Mouse (Mus musculus) embryonic facial prominence, embryonic 12.5 days (tissue): ENCODE results near the gene Bcas3. TPM values are rescaled to one million over a fixed set of nuclear protein-coding genes. Genes with fewer than 3 reads are reported as not detected.
"Not testable (repeated sequence)": the region's sequence is repeated elsewhere in the genome, so short reads cannot be mapped to it uniquely, and the experiment has no call there.

Experiments used
- ATAC-seq: fragments of 200-750 bp; cut with Nextera tagmentation; 2 replicates; pipeline ENCODE4 v1.8.0; 2017; ENCODE audit not compliant: insufficient number of reproducible peaks, insufficient read depth, low FRiP score, low TSS enrichment
- H3K27ac ChIP-seq: fragments of 300-500 bp; sonication (generic); 2 replicates; pipeline ENCODE4 v1.5.1; 2016; ENCODE audit warnings: mild to moderate bottlenecking
- H3K27me3 ChIP-seq: fragments of 300-500 bp; sonication (generic); 2 replicates; pipeline ENCODE4 v1.6.1; 2016; ENCODE audit warnings: mild to moderate bottlenecking, moderate library complexity
- H3K36me3 ChIP-seq: fragments of 300-500 bp; sonication (generic); 2 replicates; pipeline ENCODE4 v1.6.1; 2016; ENCODE audit warnings: mild to moderate bottlenecking
- H3K4me1 ChIP-seq: fragments of 300-500 bp; sonication (generic); 2 replicates; pipeline ENCODE4 v1.6.1; 2016
- H3K4me2 ChIP-seq: fragments of 300-500 bp; sonication (generic); replicated peaks from 2 replicates; pipeline ENCODE4 v1.6.1; 2016; ENCODE audit warnings: mild to moderate bottlenecking, moderate library complexity
- H3K4me3 ChIP-seq: fragments of 300-500 bp; sonication (generic); 2 replicates; pipeline ENCODE4 v1.5.1; 2016; ENCODE audit warnings: mild to moderate bottlenecking
- H3K9ac ChIP-seq: fragments of 300-500 bp; sonication (generic); 2 replicates; pipeline ENCODE4 v1.6.1; 2016; ENCODE audit warnings: mild to moderate bottlenecking, moderate library complexity
- H3K9me3 ChIP-seq: fragments of 300-500 bp; sonication (generic); 2 replicates; pipeline ENCODE4 v1.6.1; 2016; ENCODE audit warnings: mild to moderate bottlenecking, moderate library complexity
- WGBS: fragments of 180-500 bp; shearing (Covaris S2); methylation state at CpG from one replicate; pipeline ENCODE4 v1.1.7; 2016; 5-methylcytosine and 5-hydroxymethylcytosine counted together
- polyA plus RNA-seq: library from polyadenylated mRNA; unstranded; fragments of >200 nt; fragmentation: Nextera tagmentation; extraction: Ambion mirVana; gene quantifications from 2 replicates; pipeline ENCODE4 v1.2.1, GENCODE M21; 2016

Bcas3 gene
- polyA plus RNA-seq, 1 experiment from 2014 or later = 28.7 TPM

GRCm38 (mm10) chr11:85492231-85492630, 139.3 kb downstream of the Bcas3 start:
- Histone ChIP-seq H3K36me3 (no peaks in the 10 kb centered on the region), H3K9me3 (no peaks in the 10 kb centered on the region), H3K4me3 (no peak overlapping the region), H3K4me1 (peaks cover 15% of the 10 kb centered on the region), H3K9ac (no peak overlapping the region), H3K27ac (no peak overlapping the region), H3K27me3 (no peaks in the 10 kb centered on the region), H3K4me2 (no peak overlapping the region; the same call in 1 of the 2 replicates)
- ATAC-seq = no peak
- WGBS = 31% methylated on average over 12 of the region's 12 CpGs

DNA sequence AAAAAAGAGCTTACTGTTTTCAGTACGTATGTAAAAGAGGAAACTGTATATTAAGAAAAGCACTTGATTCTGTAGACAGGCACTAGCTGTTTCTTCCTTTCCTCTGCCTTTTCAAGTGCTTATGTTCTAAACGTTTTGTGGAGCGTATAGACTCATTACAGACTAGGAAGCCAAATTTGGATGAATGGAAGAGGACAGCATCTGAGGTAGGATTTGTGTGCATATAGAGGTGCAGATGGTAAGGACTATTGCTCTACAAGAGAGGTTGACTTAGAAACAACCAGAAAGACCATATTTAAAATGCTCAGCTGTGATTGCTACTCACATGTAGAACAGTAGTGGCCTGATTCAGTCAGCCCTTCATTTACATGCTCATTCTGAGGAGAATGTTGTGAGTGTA, 139.7 kb downstream of the Bcas3 start:
- H3K36me3 ChIP-seq = no peaks in the 10 kb centered on the region
- H3K9ac ChIP-seq = no peak overlapping the region
- peaks cover 13% of the 10 kb centered on the region for H3K4me1 ChIP-seq
- no peak for ATAC-seq
- H3K27ac ChIP-seq = peak overlapping the region; percentile 37; the same call in 1 of the 2 replicates
- H3K4me2 ChIP-seq = no peak overlapping the region
- H3K4me3 ChIP-seq = no peak overlapping the region
- H3K9me3 ChIP-seq = no peaks in the 10 kb centered on the region
- 53% methylated on average over 3 of the region's 3 CpGs for WGBS
- no peaks in the 10 kb centered on the region for H3K27me3 ChIP-seq

GRCm38 (mm10) chr11:85499561-85499960, 146.6 kb downstream of the Bcas3 start:
- WGBS = 61% methylated on average over 5 of the region's 5 CpGs
- H3K9me3 ChIP-seq = no peaks in the 10 kb centered on the region
- no peak for ATAC-seq
- no peak overlapping the region for H3K4me2 ChIP-seq
- H3K4me3 ChIP-seq = no peak overlapping the region
- H3K4me1 ChIP-seq = peaks cover 8% of the 10 kb centered on the region
- H3K27me3 ChIP-seq = no peaks in the 10 kb centered on the region
- peak overlapping the region; percentile 41; the same call in 1 of the 2 replicates for H3K27ac ChIP-seq
- no peak overlapping the region for H3K9ac ChIP-seq
- no peaks in the 10 kb centered on the region for H3K36me3 ChIP-seq

- H3K27ac ChIP-seq = no peak overlapping the region
- no peaks in the 10 kb centered on the region for H3K27me3 ChIP-seq
- H3K9me3 ChIP-seq = no peaks in the 10 kb centered on the region
- no peak overlapping the region for H3K9ac ChIP-seq
- H3K36me3 ChIP-seq = no peaks in the 10 kb centered on the region
- no peak overlapping the region for H3K4me3 ChIP-seq
- H3K4me2 ChIP-seq = no peak overlapping the region
- H3K4me1 ChIP-seq = peaks cover 8% of the 10 kb centered on the region
- no peak for ATAC-seq
- WGBS = 72% methylated on average over 3 of the region's 3 CpGs
These were observed 149.1 kb downstream of the Bcas3 start for GRCm38 (mm10) chr11:85502031-85502430.

GRCm38 (mm10) chr11:85504812-85505211, 151.8 kb downstream of the Bcas3 start:
- H3K4me3 ChIP-seq, H3K27ac ChIP-seq, H3K27me3 ChIP-seq, H3K4me2 ChIP-seq, H3K9ac ChIP-seq, H3K9me3 ChIP-seq, ATAC-seq, H3K4me1 ChIP-seq, H3K36me3 ChIP-seq: not testable (repeated sequence)
- WGBS = 45% methylated on average over 4 of the region's 4 CpGs

- 82% methylated on average over 4 of the region's 4 CpGs for WGBS
- H3K4me3 ChIP-seq = no peak overlapping the region
- no peak overlapping the region for H3K9ac ChIP-seq
- H3K27me3 ChIP-seq = no peaks in the 10 kb centered on the region
- no peak overlapping the region for H3K4me2 ChIP-seq
- H3K4me1 ChIP-seq = no peaks in the 10 kb centered on the region
- H3K9me3 ChIP-seq = no peaks in the 10 kb centered on the region
- H3K36me3 ChIP-seq = no peaks in the 10 kb centered on the region
- no peak for ATAC-seq
- no peak overlapping the region for H3K27ac ChIP-seq
These were observed 152.8 kb downstream of the Bcas3 start for GRCm38 (mm10) chr11:85505811-85506210.

- H3K36me3 ChIP-seq = no peaks in the 10 kb centered on the region
- H3K4me2 ChIP-seq = no peak overlapping the region
- no peaks in the 10 kb centered on the region for H3K9me3 ChIP-seq
- no peaks in the 10 kb centered on the region for H3K4me1 ChIP-seq
- H3K27ac ChIP-seq = no peak overlapping the region
- H3K4me3 ChIP-seq = no peak overlapping the region
- H3K9ac ChIP-seq = no peak overlapping the region
- no peaks in the 10 kb centered on the region for H3K27me3 ChIP-seq
- 89% methylated on average over 12 of the region's 12 CpGs for WGBS
- no peak for ATAC-seq
These were observed 156.4 kb downstream of the Bcas3 start for GRCm38 (mm10) chr11:85509334-85509733.

DNA sequence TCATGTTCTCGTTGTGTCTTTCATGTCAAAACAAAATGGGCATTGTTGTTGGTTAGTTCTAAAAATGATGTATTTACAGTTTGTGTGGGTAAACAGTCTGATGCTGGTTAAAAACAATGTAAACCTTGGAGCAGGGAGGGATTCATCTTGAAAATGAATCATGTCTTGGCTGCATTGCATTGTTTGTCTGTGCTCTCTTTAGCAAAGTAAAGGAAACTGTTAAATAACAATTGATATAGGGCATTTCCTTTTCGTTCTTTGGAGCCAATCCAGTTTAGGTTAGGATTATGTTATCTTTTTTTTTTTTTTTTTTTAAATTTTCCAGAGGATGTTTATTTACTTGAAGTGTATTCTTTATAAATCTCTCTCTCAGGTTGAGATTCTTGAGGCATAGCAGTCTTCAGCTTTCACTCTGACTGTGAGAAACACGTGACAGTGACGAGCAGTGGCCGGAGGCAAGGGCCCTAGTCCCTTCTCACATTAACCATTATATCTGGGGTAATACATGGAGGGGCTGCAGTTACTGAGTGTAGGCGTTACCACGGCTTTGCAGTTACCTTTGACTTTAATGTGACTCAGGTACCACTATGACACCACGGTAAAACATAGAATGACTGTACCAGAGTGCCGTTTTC, 158.4 kb downstream of the Bcas3 start:
- H3K4me3 ChIP-seq = no peak overlapping the region
- H3K4me2 ChIP-seq = no peak overlapping the region
- no peak overlapping the region for H3K9ac ChIP-seq
- no peaks in the 10 kb centered on the region for H3K4me1 ChIP-seq
- H3K9me3 ChIP-seq = no peaks in the 10 kb centered on the region
- no peaks in the 10 kb centered on the region for H3K36me3 ChIP-seq
- ATAC-seq = no peak
- no peak overlapping the region for H3K27ac ChIP-seq
- WGBS = 82% methylated on average over 9 of the region's 9 CpGs
- no peaks in the 10 kb centered on the region for H3K27me3 ChIP-seq

- no peak for ATAC-seq
- Histone ChIP-seq H3K27ac (no peak overlapping the region), H3K27me3 (no peaks in the 10 kb centered on the region)
These were observed 163.8 kb downstream of the Bcas3 start for GRCm38 (mm10) chr11:85516724-85517123.

GRCm38 (mm10) chr11:85518025-85518756, 165.2 kb downstream of the Bcas3 start:
- Histone ChIP-seq H3K4me1 (peaks cover 8% of the 10 kb centered on the region), H3K27ac (peak overlapping the region; percentile 47; the same call in 1 of the 2 replicates), H3K27me3 (0 out of 2 replicates have a peak, but pooled peaks cover 3% of the 10 kb centered on the region), H3K9ac (no peak overlapping the region), H3K36me3 (no peaks in the 10 kb centered on the region), H3K9me3 (no peaks in the 10 kb centered on the region), H3K4me2 (no peak overlapping the region), H3K4me3 (no peak overlapping the region)
- no peak for ATAC-seq
- 26% methylated on average over 3 of the region's 3 CpGs for WGBS

More at GRCm38 (mm10) chr11:85516724-85517123, 163.8 kb downstream of the Bcas3 start:
- Histone ChIP-seq H3K9me3 (no peaks in the 10 kb centered on the region), H3K36me3 (no peaks in the 10 kb centered on the region), H3K4me2 (no peak overlapping the region), H3K9ac (no peak overlapping the region), H3K4me1 (peaks cover 8% of the 10 kb centered on the region), H3K4me3 (no peak overlapping the region)
- 82% methylated on average over 7 of the region's 7 CpGs for WGBS

- peaks cover 27% of the 10 kb centered on the region for H3K4me1 ChIP-seq
- WGBS = 67% methylated on average over 12 of the region's 12 CpGs
- no peak for ATAC-seq
- H3K36me3 ChIP-seq = no peaks in the 10 kb centered on the region
- no peak overlapping the region for H3K4me3 ChIP-seq
- no peaks in the 10 kb centered on the region for H3K9me3 ChIP-seq
- 0 out of 2 replicates have a peak, but pooled peaks cover 3% of the 10 kb centered on the region for H3K27me3 ChIP-seq
- no peak overlapping the region for H3K9ac ChIP-seq
- no peak overlapping the region for H3K4me2 ChIP-seq
- H3K27ac ChIP-seq = no peak overlapping the region
These were observed 167.3 kb downstream of the Bcas3 start for GRCm38 (mm10) chr11:85520236-85520635.

DNA sequence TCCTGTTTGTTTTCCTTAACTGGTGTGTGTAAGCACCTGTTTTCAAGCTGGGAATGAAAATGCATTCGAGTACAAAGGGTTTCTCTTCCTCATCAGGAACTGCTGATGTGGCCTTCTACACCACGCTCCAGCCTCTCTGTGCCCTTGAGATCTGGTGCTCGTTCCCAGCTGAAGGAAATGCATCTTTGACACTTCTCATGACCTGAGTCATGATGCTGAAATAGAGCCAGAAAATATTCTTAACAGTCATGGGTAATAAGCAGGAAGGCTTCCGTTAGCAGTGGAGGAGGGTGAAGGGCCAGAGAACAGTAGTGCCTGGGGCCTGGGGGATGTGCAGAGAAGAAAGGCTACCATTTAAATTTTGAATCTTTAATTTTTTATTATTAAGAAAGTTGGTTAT, 168.0 kb downstream of the Bcas3 start:
- Histone ChIP-seq H3K4me2 (no peak overlapping the region), H3K27ac (no peak overlapping the region), H3K4me3 (no peak overlapping the region), H3K9me3 (no peaks in the 10 kb centered on the region), H3K27me3 (0 out of 2 replicates have a peak, but pooled peaks cover 3% of the 10 kb centered on the region), H3K9ac (no peak overlapping the region), H3K4me1 (peaks cover 33% of the 10 kb centered on the region), H3K36me3 (no peaks in the 10 kb centered on the region)
- ATAC-seq = no peak
- WGBS = 49% methylated on average over 4 of the region's 4 CpGs
